Mouse (Mus musculus) cerebellum, adult 2 months (tissue): ENCODE data around the gene Catsperg1.

Source experiments
- CTCF ChIP-seq: fragments of 200-500 bp; IDR thresholded peaks from 2 replicates; pipeline ENCODE4 v1.5.1; 2011; ENCODE audit warnings: low read depth, mild to moderate bottlenecking, control low read depth, low read length, moderate library complexity, borderline replicate concordance; ENCODE audit not compliant: insufficient read depth
- POLR2A ChIP-seq: fragments of 200-500 bp; IDR thresholded peaks from 2 replicates; pipeline ENCODE4 v1.6.1; 2011; ENCODE audit warnings: low read length, control low read depth, borderline replicate concordance; ENCODE audit not compliant: insufficient read depth

DNA sequence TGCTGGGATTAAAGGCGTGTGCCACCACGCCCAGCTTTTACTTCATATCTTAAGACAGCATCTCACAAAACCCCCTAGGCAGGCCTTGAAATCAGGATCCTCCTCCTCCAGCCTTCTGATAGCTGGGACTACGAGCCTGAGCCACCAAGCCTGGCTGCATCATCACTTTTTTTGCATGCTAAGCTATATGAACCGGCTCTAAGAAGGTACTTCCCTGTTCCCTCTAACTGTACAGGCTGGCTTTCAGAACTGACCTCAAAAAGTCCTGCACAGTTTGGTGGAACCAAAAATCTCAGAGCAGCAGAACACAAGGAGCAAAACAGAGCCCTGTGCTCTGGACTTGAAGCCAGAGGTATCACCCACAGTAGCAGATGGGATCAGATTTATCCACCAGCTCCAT is 14.4 kb upstream of the Catsperg1 start:
- no peak for TF ChIP-seq CTCF
- TF ChIP-seq POLR2A: no peak
